Mouse (Mus musculus): ENCODE results near the gene Arpc3.
"Not testable (repeated sequence)": the region's sequence is repeated elsewhere in the genome, so short reads cannot be mapped to it uniquely, and the experiment has no call there.

Arpc3 gene

DNA sequence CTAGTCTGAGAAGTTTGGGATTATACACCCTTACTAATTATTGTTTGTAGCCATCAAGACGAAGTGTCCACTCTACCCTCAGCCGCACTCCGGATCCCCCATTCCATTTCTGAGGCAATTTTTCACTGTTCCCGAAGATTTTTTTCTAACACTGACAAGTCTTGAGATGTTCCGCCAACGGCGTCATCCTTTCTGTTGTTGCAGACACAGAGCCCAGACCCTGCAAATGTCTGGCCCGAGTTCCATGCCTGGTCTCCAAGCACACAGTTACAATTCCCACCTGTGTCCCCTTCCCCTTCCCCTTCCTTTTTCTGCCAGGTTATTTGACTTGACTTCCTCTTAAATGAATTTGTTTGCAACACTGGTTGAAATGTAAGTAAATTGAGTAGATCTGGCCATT is 8.2 kb downstream of the Arpc3 start:
- DNase-seq (ENCODE audit: low spot score), result no peak

DNA sequence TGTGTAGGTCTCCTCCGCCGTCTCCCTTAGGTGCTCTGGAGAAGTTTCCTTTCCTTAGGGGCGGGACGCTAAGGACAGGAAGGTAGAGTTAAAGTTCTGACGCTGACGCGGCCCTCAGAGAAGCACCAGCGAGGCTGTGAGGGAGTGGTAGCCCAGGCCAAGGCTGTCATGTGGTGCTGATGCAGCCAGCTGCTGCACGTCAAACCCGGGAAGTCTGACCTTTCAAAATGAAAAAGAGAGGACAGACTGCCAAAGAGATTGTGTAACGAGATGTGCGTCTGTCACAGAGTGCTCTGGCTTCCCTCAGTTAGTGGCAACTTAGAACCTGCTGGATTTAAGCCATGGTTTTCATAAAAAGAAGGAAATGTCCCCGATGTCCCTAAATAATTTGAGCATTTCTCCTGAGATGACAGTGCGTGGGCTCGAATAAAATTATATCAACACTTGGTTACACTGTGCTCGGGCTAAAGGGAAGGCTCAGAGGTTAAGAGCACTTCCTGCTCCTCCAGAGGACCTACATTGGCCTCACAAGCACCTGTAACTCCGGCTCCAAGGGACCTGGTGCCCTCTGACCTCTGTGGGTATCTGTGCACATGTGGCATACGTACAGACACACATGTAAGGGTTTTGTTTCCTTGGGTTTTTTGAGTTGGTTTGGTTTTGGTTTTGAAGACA is 9.1 kb downstream of the Arpc3 start:
- peak; percentile 79 for DNase-seq (ENCODE audit: low spot score)

DNA sequence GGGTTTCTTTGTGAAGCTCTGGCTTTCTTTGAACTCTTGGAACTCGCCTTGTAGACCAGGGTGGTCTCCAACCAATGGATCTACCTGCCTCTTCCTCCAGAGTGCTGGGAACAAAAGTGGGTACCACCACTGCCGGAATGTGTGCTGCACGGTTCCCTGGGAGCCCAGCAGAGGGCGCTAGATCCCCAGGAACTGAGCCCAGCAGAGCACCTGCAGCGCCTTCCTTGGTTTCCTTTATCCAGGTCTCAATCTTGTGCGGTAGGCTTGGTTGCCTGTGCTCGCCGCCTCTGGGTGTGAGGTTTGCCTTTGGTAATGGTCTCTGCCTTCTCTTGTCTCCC is 9.6 kb downstream of the Arpc3 start:
- peak; percentile 47 for DNase-seq (ENCODE audit: low spot score)

DNA sequence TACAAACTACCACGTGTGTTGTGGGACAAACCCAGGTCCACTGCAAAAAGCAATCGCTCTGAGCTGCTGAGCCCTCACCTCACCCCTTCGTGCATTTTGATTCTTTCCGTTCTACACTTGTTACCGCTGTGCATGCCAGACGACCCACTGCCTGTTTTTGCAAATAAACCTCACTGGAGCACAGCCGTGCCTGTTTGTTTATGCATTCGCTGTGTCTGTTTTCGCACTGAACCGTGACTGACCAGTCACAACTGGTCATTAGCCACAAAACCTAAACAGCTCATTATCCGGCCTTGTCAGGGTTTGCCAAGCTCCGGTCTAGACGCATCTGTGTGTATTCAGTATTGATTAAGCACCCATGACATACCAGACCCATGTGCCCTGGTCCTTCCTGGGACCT is 10.5 kb downstream of the Arpc3 start:
- DNase-seq (ENCODE audit: low spot score), result no peak

DNA sequence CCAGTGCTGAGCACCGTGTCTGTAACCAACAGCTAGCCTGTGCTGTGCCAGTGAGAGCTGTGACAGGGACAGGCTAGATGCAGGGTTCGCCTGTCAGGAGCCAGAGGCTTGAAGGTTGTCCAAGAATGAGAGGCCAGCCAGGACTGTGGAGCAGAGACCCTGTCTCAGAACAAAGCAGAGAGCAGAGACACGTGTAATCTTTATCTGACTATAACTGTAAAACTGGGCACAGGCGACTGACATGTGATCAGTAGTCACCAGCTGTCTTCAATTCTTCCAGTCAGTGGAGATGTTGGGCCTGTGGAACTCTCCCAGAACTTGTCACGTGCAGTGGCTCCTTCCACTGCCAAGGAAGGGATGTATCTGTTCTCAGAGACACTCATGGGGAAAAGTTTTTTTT is 11.1 kb downstream of the Arpc3 start:
- peak; percentile 21 for DNase-seq (ENCODE audit: low spot score)

DNA sequence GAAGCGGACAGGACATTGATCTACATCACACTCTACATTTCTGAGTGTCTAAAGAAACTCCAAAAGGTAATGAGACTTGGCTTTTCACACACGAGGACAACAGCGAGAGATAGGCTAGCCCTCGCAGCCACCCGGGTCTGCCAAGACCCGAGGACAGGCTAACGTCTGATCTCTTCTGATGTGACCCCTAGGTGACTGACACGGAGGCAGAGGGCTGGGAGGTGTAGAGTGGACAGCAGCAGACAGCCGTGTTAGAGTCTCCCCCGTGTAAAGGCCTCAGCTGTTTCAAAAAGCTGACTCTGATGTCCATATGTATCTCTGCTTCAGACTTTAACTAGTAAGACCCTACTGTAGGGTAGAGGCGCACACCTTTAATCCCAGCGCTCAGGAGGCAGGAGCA is 11.7 kb downstream of the Arpc3 start:
- DNase-seq (ENCODE audit: low spot score), result no peak

DNA sequence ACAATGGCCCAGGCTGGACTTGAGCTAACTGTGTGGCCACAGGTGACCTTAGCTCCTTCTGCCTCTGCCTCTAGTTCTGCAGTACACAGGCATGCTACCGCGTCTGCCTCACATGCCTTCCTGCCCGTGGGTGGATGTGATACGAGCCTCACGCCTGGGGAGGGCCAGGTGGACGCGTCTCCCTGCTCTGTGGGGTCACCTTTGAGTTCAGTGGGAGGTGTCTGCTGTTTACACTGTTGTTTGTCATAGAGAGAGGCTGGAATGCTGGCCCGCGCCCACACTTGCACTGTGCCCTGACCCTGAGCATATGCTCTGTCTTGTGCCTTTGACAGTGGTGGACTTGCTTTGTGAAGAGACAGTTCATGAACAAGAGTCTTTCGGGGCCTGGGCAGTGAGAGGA is 13.9 kb downstream of the Arpc3 start:
- no peak for DNase-seq (ENCODE audit: low spot score)

DNA sequence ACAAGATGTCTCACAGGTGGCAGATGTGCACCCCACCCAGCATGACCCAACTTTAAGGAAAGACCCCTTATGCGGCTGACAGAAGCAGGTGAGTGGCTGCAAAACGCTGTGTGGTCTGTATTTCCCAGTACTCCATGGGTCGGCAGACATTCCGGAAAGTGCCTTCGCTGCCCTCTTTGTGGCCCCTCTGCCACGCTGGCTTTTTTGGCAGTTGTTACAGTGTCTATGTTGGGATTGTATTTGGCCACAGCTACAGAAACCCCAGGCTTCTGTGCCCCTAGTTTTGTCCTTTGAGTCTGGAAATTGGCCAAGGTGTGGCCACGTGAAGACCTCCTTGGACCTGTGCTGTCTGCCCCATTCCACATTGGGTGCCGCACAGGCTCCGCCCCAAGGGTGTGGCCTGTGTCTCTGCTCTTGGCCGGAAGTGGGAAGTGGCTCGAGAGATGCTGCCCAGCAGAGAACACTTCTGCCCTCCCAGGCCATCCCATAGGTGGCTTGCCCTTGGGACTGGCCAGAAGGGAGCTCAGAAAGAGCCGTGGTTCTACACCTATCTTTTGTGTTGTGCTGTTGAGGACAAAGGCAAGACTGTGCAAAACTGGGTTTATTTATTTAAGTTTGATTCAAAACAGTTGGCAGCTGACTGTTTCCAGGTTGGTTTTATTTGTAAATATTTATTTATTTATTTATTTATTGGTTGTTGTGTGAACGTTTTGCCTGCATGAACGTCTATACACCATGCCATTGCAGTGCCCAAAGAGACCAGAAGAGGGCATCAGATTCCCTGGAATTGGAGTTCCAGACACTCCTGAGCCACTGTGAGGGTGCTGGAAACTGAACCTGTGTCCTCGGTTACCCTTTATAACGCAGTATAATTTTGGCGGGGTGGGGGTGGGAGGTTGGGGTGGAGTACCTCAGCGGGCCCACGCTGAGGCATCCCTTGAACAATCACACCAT is 18.3 kb downstream of the Arpc3 start:
- DNase-seq (ENCODE audit: low spot score), result no peak

DNA sequence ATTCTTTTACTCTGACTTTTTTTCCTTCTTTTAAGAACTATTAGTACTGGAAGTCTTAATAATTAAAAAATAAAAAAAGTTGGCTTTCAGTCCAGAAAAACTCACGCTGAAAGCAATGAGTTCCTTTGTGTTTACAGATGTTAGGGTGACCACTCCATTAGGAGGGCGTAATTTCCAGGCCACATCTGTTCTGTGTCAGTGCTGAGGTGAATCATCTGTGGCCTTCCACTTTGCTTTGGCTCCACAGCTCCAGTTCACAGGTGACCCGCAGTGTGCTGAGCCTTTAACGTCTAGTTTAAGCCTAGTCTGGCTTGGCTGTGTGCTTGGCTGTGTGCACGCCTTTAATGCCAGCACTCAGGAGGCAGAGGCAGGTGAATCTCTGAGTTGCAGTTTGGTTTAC is 20.2 kb downstream of the Arpc3 start:
- DNase-seq (ENCODE audit: low spot score), result no peak

DNA sequence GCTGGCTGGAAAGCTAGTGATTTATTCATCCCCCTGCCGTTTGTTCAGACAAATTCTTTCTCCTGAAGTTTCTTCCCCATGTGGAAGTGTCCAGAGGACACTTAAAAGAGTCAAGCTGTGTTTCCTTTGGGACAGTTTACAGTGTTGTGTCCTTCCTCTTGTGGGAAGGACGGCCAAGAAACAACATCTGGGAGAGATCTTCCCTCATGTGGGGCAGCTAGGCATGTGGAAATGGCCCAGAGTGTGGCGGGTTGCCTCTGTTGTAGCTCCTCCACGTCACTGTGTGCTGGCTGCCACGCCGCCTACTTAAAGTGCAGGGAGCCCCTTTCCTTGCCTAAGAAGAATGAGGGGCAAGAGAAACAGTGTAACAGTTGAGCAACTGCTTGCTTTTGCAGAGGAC is 21.1 kb downstream of the Arpc3 start:
- DNase-seq (ENCODE audit: low spot score), result no peak

DNA sequence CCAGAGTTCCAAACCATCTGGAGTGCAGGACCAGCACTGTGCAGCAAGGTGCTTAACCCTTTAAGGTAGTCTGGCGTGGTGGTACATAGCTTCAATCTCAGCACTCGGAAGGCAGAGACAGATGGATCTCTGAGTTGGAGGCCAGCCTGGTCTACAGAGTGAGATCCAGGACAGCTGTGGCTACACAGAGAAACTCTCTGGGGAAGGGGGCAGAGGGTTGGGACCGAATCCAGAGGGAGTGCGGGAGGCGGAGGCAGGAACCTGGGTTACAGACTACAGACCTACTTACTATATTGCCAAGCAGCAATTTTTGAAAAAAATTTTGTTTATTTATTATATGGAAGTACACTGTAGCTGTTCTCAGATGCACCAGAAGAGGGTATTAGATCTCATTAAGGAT is 22.7 kb downstream of the Arpc3 start:
- no peak for DNase-seq (ENCODE audit: low spot score)

DNA sequence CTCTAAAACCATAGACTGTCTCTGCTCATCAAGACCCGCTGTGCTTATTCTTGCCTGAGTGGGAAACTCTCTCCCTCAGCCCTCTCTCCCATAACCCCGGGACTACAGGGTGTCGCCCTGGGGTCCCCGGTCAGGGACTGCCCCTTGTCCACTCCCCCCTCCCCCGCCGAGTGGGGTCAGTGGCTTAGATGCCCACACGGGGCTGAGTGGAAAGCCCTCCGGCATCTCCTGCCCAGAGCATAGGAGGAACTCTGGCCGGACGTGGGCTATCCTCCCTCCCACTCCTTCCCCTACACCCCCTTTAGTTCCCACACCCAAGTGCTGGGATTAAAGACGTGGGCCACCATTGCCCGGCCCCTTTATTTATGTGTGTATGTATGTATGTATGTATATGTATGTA is 23.8 kb downstream of the Arpc3 start:
- DNase-seq (ENCODE audit: low spot score), result no peak

DNA sequence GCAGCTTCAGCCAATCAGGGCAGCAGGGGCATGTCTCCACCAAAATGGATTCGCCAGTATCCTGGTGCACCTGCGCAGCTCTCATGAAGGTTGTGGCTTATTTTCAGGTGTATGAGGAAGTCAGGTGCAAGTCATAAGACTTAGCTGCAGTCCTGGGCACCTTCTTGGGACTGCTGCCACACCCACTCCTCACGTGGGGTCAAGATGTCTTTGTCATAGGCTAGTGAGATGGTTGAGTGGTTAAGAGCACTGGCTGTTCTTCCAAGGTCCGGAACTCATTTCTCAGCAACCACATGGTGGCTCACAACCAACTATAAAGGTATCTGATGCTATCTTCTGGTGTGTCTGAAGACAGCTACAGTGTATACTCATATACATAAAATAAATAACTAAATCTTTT is 29.0 kb downstream of the Arpc3 start:
- not testable (repeated sequence) for DNase-seq (ENCODE audit: low spot score)

DNA sequence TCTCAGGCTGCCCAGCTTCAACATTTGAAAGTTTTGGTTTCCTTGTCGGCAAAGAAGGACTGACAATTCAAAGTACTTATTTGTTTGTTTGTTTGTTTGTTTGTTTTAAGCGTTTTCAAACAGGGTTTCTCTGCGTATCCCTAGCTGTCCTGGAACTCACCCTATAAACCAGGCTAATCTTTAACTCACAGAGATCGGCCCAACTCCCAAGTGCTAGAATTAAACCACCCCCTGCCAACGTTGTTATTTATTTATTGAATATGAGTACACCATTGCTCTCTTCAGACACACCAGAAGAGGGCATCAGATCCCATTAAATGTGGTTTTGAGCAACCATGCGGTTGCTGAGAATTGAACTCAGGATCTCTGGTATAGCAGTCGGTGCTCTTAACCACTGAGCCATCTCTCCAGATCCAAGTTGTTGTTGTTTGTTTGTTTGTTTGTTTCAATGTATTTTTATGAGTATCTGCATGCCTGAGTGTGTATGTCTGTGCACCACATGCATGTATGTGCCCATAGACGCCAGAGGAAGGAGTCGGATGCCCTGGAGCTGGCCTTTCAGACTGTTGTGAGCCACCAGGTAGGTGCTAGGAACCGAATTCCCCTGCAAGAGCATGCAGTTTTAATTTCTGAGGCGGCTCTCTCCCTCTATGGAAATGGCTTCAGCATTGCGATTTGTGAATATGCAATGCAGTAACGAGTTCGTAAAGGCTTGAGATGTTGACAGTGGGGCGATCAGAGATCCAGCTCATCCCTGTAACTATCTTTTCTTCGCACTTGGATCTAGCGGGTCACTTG is 29.8 kb downstream of the Arpc3 start, which contains the start of gene Anapc7:
Gene Anapc7 (plus strand): TSS at position 423 of the 798 bp plus-strand sequence.
- DNase-seq (ENCODE audit: low spot score), result peak; percentile 23

DNA sequence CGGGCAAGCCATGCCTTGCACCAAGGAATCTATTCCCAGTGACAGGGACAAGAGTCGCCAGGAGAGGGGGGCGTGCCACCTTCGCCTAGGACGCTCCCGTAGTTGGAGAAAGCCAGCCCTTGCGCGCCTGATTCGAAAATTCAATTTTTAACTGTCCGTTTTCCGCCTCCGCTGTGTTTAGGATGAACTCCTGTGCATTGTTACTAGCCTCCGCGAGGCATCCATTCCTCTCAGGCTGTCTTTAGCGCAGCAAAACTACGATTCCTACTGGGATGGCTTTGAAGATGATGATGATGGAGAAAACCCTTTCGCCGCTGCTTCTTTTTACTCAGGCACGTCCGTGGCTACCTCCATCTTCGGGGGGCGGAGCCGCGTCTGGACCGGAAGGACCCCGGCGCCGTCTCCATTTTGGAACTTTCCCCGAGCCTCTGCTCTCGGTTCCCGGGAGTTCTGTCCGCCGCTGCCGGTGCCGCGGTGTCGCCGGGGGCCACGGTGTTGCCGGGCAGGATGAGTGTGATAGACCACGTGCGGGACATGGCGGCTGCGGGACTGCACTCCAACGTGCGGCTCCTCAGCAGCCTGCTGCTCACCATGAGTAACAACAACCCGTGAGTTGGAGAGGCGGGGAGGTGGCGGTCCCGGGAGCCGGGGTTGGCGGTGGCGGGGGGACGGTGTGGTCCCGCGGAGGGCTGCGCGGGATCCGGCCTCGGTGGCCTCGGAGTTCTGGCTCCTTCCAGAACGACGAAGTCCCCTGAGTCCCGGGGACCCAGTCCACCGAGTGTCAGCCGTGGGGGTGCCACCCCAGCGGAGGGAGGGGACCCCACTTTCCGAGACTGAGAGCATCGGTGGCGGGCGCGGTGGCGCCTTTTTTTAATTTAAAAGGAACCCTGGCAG is 30.6 kb downstream of the Arpc3 start:
- peak; percentile 90 for DNase-seq (ENCODE audit: low spot score)

DNA sequence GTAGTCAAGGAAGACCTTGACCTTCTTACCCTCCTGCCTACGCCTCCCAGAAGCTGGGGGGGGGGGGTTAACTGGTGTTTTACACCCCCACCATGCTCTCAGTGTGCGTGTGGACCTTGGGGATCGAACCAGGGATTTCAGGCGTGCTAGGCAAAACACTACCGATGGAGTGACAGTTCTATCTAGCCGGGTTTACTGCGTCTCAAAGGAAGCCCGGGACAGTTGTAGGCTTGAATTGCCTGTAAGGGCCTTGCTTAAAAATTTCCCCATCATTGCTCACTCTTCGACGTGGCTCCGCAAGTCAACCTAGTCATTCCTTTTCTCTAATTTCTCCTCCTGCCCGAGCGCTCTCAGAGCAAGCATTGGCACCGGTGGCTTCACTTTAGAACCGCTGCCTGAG is 31.4 kb downstream of the Arpc3 start:
- DNase-seq (ENCODE audit: low spot score), result no peak

DNA sequence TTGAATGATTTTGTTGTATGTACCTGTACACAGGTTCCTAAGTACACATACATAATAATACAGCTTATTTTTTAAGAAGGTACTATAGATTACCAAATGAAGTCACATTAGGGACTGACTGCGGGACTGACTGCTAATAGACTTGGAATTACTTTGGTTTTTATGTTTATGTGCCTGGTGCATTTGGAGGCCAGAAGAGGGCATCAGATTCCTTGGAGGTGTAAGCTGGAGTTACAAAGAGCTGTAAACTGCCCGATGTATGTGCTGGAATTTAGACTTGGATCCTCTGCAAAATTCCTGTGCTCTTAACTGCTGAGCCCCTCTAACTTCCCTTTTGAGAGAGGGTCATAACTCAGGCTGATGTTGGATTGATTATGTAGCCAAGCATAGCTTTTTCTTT is 33.9 kb downstream of the Arpc3 start:
- no peak for DNase-seq (ENCODE audit: low spot score)

DNA sequence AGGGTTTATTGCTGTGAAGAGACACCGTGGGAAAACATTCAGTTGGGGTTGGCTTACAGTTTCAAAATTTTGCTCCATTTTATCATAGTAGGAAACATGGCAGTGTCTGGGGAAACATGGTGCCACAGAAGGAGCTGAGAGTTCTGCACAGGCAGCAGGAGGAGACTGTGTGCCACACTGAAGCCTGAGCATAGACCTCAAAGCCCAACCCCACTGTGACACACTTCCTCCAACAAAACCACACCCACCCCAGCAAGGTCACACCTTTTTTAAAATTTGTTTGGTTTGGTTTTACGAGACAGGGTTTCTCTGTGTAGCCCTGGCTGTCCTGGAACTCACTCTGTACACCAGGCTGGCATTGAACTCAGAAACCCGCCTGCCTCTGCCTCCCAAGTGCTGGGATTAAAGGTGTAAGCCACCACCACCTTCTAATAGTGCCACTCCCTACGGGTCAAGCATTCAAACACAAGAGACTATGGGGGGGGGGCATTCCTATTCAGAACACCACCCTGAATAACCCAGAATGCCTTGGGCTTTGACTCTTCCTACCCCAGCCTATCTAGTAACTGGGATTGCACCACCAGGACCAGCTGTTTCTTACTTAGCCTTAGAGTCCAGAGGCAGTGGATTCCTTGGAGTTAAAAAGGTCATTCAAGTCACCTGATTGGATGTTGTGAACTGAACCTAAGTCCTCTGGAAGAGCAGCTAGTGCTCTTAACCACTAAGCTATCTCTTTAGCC is 38.5 kb downstream of the Arpc3 start:
- DNase-seq (ENCODE audit: low spot score), result no peak

DNA sequence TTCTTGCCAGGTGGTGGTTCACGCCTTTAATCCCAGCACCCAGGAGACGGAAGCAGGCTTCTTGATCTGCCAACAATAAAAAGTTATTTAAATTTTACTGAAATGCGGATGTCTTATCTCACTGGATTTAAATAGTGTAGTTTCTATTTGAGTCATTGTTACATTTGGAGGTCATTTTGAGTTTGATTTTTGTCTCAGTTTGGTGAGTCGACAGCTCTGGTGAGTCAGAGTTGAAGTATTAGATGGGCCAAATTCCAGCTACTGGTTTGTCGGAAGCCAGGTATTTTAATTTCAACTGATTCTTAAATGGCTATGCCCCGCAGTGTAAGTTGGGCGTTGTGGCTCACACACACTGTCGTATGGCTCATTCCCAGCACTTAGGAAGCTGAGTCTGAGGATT is 39.5 kb downstream of the Arpc3 start:
- DNase-seq (ENCODE audit: low spot score), result no peak

DNA sequence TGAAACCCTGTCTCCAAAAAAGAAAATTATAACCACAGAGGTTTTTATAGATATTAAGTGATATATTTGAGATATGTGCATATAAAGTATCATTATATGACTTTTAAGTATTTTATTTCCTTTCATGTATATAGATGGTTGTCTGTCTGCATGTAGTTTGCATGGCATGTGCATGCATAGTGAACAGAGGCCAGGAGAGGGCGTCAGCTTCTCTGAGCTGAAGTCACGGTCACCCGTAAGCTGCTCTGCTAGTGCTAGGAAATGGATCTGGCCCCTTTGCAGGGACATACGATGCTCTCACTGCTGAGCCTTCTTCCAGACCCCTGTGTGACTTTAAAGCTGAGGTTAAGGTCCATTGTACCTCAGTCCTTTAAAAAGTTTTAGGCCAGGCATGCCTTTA is 42.9 kb downstream of the Arpc3 start:
- DNase-seq (ENCODE audit: low spot score), result no peak

All from adipocyte (in vitro differentiated cells).